21 mouse cellular contexts compared by ENCODE assay signal in genomic region chr5:27457686-27458085, GRCm38 (mm10). TPM values are rescaled to one million over a fixed set of nuclear protein-coding genes. Genes with fewer than 3 reads are reported as not detected.
"Had no signal": no experiment of that assay in that cellular context is flagged by ENCODE, and none has a peak within 500 bp of the region (broad histone marks: within the 10 kb centered on the region; RNA-seq: fewer than 3 reads in every experiment).

No protein-coding gene starts in this region.

- H3K27ac ChIP-seq: lung, embryonic 15.5 days; midbrain, embryonic 10.5 days; midbrain, embryonic 12.5 days; neural tube, embryonic 13.5 days; neural tube, embryonic 15.5 days; stomach, embryonic 15.5 days; stomach, postnatal 0 days had no signal

- DNase-seq: lung, adult 2 months; lung, postnatal 4 days; midbrain, embryonic 14.5 days; retina, postnatal 1 day; thymus, adult 2 months; thymus, postnatal 25 days; thymus, postnatal 4 days had no signal

- H3K4me3 ChIP-seq: lung, embryonic 15.5 days; midbrain, embryonic 10.5 days; midbrain, embryonic 12.5 days; myocyte; neural tube, embryonic 13.5 days; neural tube, embryonic 15.5 days; stomach, embryonic 15.5 days had no signal

RNA-seq across cellular contexts. Expression of gene Speer4b, which starts 43.6 kb away (rescaled TPM):
- total RNA-seq: megakaryocyte, adult 5-6 weeks; megakaryocyte-erythroid progenitor cell, adult 5-6 weeks had no signal
- polyA plus RNA-seq: lung, adult 2 months; lung, embryonic 15.5 days; lung, postnatal 0 days; myocyte; neural tube, embryonic 11.5 days; spleen, adult 2 months; stomach, embryonic 15.5 days; stomach, postnatal 0 days; thymus, adult 2 months; urinary bladder, adult 2 months had no signal
